Mouse (Mus musculus) retina, postnatal 1 day (tissue): ENCODE results near the gene Wnt7a.

ENCODE experiments used
- DNase-seq: peaks from one replicate; pipeline ENCODE4 v3.0.0-alpha.2; 2012

The Wnt7a gene

DNA sequence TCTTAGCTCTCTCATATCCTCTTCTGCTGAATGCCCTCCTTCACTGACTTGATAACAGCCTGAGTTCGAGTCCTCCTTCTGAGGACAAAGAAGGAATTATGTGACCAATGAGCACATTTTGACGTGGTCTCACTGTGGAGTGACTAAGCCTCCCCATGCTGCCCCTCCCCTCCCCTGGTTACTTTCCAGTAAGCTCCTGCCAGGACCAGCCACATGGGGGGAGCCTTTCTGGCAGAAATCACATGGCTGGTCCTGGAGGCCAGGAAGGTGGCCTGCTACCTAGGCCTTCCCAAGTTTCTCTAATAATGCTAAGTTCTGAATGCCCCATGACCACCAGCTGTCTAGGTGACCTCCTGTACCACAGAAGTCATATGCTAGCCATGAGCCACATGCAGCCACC is 27.3 kb downstream of the Wnt7a start:
- no peak for DNase-seq

GRCm38 (mm10) chr6:91383303-91383702 is 27.9 kb downstream of the Wnt7a start:
- DNase-seq, result no peak

- DNase-seq, result no peak
Observed at GRCm38 (mm10) chr6:91379871-91380270, 31.3 kb downstream of the Wnt7a start.

- no peak for DNase-seq
Observed at GRCm38 (mm10) chr6:91379266-91379665, 31.9 kb downstream of the Wnt7a start.

- no peak for DNase-seq
Observed at GRCm38 (mm10) chr6:91372977-91373376, 38.2 kb downstream of the Wnt7a start.

DNA sequence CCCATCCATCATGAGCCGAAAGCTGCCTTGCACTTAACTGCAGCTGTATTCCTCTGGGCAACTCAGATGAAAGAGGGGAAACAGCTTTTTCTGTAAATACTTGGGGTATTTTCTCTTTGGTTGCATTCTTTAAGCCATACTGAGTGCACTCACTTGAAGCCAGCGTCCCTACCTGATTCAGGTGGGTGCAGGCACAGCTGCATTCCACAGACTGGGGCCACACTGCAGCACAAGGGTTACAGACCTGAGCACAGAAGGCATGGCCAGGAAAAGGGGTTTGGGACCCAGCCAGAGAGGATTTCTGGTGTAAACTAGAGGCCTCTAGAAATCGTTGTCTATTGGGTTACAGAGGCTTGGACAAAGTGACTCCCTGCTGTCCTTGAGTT is 38.6 kb downstream of the Wnt7a start:
- DNase-seq, result no peak

DNA sequence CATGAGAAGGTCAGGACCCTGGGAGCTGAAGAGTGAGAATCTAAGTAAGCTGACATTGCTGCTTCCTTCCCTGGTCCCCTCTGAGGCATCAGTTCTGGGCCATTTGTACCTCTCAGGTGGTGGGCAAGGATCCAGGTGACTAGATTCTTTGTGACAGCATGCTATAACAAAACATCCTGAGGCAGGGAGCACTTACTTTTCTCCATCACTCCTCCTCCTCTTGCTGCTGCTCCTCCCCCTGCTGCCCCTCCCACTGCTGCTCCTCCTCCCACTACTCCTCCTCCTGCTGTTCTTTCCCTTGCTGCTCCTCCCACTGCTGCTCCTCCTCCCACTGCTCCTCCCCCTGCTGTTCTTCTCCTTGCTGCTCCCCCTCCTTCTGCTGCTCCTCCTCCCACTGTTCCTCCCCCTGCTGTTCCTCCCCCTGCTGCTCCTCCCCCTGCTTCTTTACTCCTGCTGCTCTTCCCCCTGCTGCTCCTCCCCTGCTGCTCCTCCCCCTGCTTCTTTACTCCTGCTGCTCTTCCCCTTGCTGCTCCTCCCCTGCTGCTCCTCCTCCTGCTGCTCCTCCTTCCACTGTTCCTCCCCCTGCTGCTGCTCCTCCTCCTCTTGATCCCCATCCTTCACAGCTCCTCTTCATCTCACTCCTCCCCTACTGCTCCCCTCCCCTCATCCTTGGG is 39.1 kb downstream of the Wnt7a start:
- peak; percentile 29 for DNase-seq

- no peak for DNase-seq
Observed at GRCm38 (mm10) chr6:91366781-91367180, 44.4 kb downstream of the Wnt7a start.

- DNase-seq, result peak; percentile 46
Observed at GRCm38 (mm10) chr6:91365480-91365879, 45.7 kb downstream of the Wnt7a start.

GRCm38 (mm10) chr6:91362756-91363155 is 48.4 kb downstream of the Wnt7a start:
- no peak for DNase-seq

GRCm38 (mm10) chr6:91360998-91361397 is 50.2 kb downstream of the Wnt7a start:
- no peak for DNase-seq

- DNase-seq, result no peak
Observed at GRCm38 (mm10) chr6:91360371-91360690, 50.8 kb downstream of the Wnt7a start.

GRCm38 (mm10) chr6:91359672-91360370 is 51.3 kb downstream of the Wnt7a start:
- DNase-seq, result no peak

GRCm38 (mm10) chr6:91358866-91359656 is 52.1 kb downstream of the Wnt7a start:
- DNase-seq, result no peak

GRCm38 (mm10) chr6:91358394-91358793 is 52.8 kb downstream of the Wnt7a start:
- DNase-seq, result no peak

GRCm38 (mm10) chr6:91357238-91357876 is 53.8 kb downstream of the Wnt7a start:
- DNase-seq, result no peak

GRCm38 (mm10) chr6:91349620-91350019 is 61.5 kb downstream of the Wnt7a start:
- no peak for DNase-seq

GRCm38 (mm10) chr6:91347721-91348120 is 63.4 kb downstream of the Wnt7a start:
- peak; percentile 52 for DNase-seq

- no peak for DNase-seq
Observed at GRCm38 (mm10) chr6:91346906-91347156, 64.3 kb downstream of the Wnt7a start.

GRCm38 (mm10) chr6:91346071-91346905 is 64.9 kb downstream of the Wnt7a start:
- peak; percentile 79 for DNase-seq

DNA sequence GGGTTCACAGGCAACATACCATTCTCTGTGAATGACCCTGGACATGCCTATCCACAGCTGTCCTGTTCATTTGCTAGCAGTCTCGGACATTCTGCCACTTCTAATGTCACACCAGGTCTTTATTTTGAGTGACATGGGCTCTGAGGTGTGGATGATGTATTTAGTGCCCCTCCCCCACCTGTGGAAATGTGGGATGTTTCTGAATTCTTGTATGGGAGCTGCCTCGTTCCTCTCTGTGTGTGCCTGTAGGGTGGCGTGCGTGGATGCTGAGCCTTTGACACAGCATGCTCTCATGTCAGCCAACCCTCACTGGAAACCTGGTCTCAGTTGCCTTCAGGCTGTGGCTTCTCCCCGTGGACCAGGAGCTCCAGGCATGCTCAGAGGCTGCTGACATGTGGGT is 66.1 kb downstream of the Wnt7a start:
- peak; percentile 33 for DNase-seq

DNA sequence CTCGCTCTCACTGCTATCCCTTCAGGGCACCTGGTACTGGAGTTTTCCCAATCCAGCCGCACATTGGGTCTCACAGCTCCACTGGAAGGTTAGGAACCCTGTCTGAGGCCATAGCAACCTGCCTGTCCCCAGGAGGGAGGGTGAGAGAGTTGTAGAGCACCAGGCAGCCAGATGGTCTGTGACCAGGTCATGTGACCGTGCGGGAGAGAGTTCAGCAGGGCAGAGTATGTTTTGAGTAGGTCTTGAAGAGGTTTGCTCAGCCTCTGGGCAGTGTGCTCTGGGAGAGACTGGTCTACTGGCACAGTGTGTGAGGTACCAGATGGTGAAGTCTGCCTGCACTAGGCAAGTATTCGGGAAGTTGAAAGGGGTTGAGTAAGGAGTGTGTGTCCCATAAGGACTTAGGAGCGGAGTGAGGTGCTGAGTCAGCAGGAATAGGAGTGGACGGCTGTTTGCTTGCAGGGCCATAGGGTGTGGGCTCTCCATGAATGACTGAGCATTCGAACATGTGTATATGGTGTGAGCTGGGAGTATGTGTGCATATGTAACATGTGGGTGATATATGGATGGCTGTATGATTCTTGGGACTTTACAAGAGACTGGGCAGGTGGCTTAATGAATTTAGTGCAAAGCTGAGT is 71.4 kb downstream of the Wnt7a start:
- DNase-seq, result peak; percentile 36
